Comparison of ENCODE assay signal across 8 mouse cellular contexts in the genomic region with DNA sequence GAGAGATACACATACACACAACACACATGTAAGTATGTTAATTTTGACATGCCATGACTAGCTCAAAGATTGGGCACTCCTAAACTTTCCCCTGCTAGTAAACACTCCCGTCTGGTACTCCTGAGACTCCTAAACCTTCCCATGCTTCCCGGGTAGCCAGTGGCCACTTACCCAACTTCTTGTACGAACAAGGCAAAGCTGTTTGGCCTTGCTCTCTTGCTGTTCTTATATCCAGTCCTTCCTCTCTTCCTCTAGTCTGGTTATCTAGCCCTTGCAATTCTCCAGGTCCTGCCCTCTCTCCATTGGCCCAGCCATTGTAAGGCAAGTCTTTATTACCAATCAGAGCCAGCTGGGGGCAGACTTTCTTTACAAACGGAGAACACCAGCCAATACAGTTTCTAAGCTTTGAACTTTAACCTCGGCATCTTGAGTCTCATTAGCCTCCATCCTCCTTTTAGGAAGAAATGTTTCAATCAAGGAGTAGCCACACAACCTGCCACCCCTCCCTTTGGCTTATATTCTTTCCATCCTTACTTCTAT. TPM values are rescaled to one million over a fixed set of nuclear protein-coding genes. Genes with fewer than 3 reads are reported as not detected.
DNase-seq lines count a peak whose midpoint lies in the region; ATAC-seq and TF ChIP-seq lines count a peak whose summit lies in the region.

A gene (minus strand): TSS at position 335 of the 540 bp plus-strand sequence.

- TF ChIP-seq CTCF in CH12.LX (conservative IDR thresholded peaks at IDR 0.05 in 1 of 2, IDR thresholded peaks at IDR 0.05 in 1 of 2; ENCODE audit: low read depth in 2 of 2, low read length in 2 of 2), result peak in 1 of 2 experiments; percentile 64; a peak in 2 of 4 replicates

- H3K36me3 ChIP-seq in CH12.LX (replicated peaks in 1 of 2; ENCODE audit: control insufficient read depth in 1 of 2, insufficient read depth in 1 of 2, low read length in 1 of 2), result no peaks in the 10 kb centered on the region
- H3K36me3 ChIP-seq in forebrain, embryonic 11.5 days (ENCODE audit: control insufficient read depth, insufficient read depth, low read length), result no peaks in the 10 kb centered on the region

- in situ Hi-C loops in CH12.LX (cut with MboI; ENCODE audit: low pct_ligation_motif_present, low pct_unique_long_range_greater_than_20kb, low sequenced_read_pairs), result loop anchor here (10.0 kb wide), 1 partner anchor 415 kb away; no protein-coding TSS in a partner anchor

- H3K4me2 ChIP-seq in CH12.LX (ENCODE audit: insufficient read depth, low read depth, poor library complexity, severe bottlenecking), result peak within 1 kb of the TSS; percentile 47
- H3K4me2 ChIP-seq in forebrain, embryonic 11.5 days (ENCODE audit: low read depth, low read length, severe bottlenecking), result no peak within 1 kb of the TSS

- peaks cover 19% of the 10 kb centered on the region for H3K79me2 ChIP-seq in CH12.LX (replicated peaks; ENCODE audit: control insufficient read depth, extremely low read depth, insufficient read depth, poor library complexity, severe bottlenecking)

- no peak within 1 kb of the TSS for H3K27ac ChIP-seq in CH12.LX (ENCODE audit: insufficient read depth, low read depth)
- no peak within 1 kb of the TSS for H3K27ac ChIP-seq in forebrain, embryonic 11.5 days (ENCODE audit: low read depth, low read length)

- peak; percentile 90 for DNase-seq in CH12.LX (ENCODE audit: extremely low read depth)
- no peak for DNase-seq in adrenal gland, adult 8-10 months
- no peak for DNase-seq in forebrain, embryonic 11.5 days (ENCODE audit: low spot score)
- DNase-seq in heart, postnatal 4 days, result peak; percentile 33
- peak in 1 of 2 experiments; percentile 13 for DNase-seq in layer of hippocampus, adult 8-10 months (ENCODE audit: low spot score in 2 of 2)
- peak; percentile 46 for DNase-seq in lung, postnatal 10 days
- DNase-seq in right cerebral cortex, adult 2 months (ENCODE audit: low spot score in 2 of 2), result peak; percentile 44 to 48
- no peak for DNase-seq in ovary, postnatal 10 days (ENCODE audit: low spot score)

- dilution Hi-C loops in CH12.LX (cut with MboI; ENCODE audit: extremely low pct_ligation_motif_present, extremely low pct_unique_long_range_greater_than_20kb, low sequenced_read_pairs), result no loop called here

- no peaks in the 10 kb centered on the region for H3K9me3 ChIP-seq in CH12.LX (replicated peaks; ENCODE audit: low read length)
- H3K9me3 ChIP-seq in forebrain, embryonic 11.5 days (ENCODE audit: control insufficient read depth, low read length), result no peaks in the 10 kb centered on the region

- H3K4me3 ChIP-seq in CH12.LX (replicated peaks in 1 of 3; ENCODE audit: low read depth in 2 of 3, low read length in 2 of 3, poor library complexity in 1 of 3), result peak within 1 kb of the TSS; percentile 52 to 81 (median 54)
- no peak within 1 kb of the TSS for H3K4me3 ChIP-seq in forebrain, embryonic 11.5 days (ENCODE audit: low read depth, low read length)

- no peak for ATAC-seq in forebrain, embryonic 11.5 days (replicated peaks; ENCODE audit: low FRiP score)

- TF ChIP-seq EP300 in CH12.LX (IDR thresholded peaks at IDR 0.05; ENCODE audit: low read length), result no peak

- 59% methylated on average over 5 of the region's 5 CpGs for WGBS in forebrain, embryonic 11.5 days

- no peaks in the 10 kb centered on the region for H3K27me3 ChIP-seq in CH12.LX (replicated peaks)
- H3K27me3 ChIP-seq in forebrain, embryonic 11.5 days (ENCODE audit: control insufficient read depth, insufficient read depth, low read length), result no peaks in the 10 kb centered on the region

- H3K9ac ChIP-seq in CH12.LX (ENCODE audit: insufficient read depth, low read depth), result peak within 1 kb of the TSS; percentile 43
- H3K9ac ChIP-seq in forebrain, embryonic 11.5 days (ENCODE audit: low read length), result no peak within 1 kb of the TSS

- peak; percentile 34 for TF ChIP-seq RAD21 in CH12.LX (IDR thresholded peaks at IDR 0.05; ENCODE audit: low read depth, low read length)

- TF ChIP-seq POLR2A in CH12.LX (IDR thresholded peaks at IDR 0.05; ENCODE audit: low read depth, low read length), result peak; percentile 52

- H3K4me1 ChIP-seq in CH12.LX (ENCODE audit: control insufficient read depth in 1 of 2, insufficient read depth in 2 of 2), result peaks cover 4 to 25% of the 10 kb centered on the region in 2 experiments; a peak in 2 of 4 replicates
- peaks cover 3% of the 10 kb centered on the region; the same call in 1 of the 2 replicates for H3K4me1 ChIP-seq in forebrain, embryonic 11.5 days (replicated peaks; ENCODE audit: control insufficient read depth, insufficient read depth, low read length)

TF ChIP-seq in CH12.LX, 34 proteins besides CTCF, POLR2A, EP300 and RAD21:
- TF ChIP-seq TBP (conservative IDR thresholded peaks at IDR 0.05; ENCODE audit: low read depth, low read length), result 0 out of 2 replicates have a peak, but pooled peaks have one; percentile 22
- TF ChIP-seq MYC (IDR thresholded peaks at IDR 0.05; ENCODE audit: low read depth, low read length), result 0 out of 2 replicates have a peak, but pooled peaks have one; percentile 17
- peak; percentile 5; the same call in 1 of the 2 replicates for TF ChIP-seq NELFE (IDR thresholded peaks at IDR 0.05; ENCODE audit: low read depth, low read length)
- 0 out of 2 replicates have a peak, but pooled peaks have one; percentile 17 for TF ChIP-seq HCFC1 (IDR thresholded peaks at IDR 0.05; ENCODE audit: low read depth, low read length)
- TF ChIP-seq ELF1 (IDR thresholded peaks at IDR 0.05; ENCODE audit: low read depth, low read length), result 0 out of 2 replicates have a peak, but pooled peaks have one; percentile 1
- no peak for TF ChIP-seq USF2 (conservative IDR thresholded peaks at IDR 0.05; ENCODE audit: low read depth, low read length)

RNA-seq across cellular contexts. Expression of the gene that starts here (rescaled TPM):
- total RNA-seq in CH12.LX (2012; rRNA removed) (21.0 and 25.4 TPM in 2 replicates), CH12.LX (2014; rRNA removed) (43.8 and 49.5 TPM in 2 replicates)
- 33.7 and 37.3 TPM in 2 replicates for polyA plus RNA-seq in CH12.LX (2012; ENCODE audit: insufficient read length, low read depth)
- 10 to 100 TPM; 36.4 to 48.5 (median 41.0) TPM for total RNA-seq in adrenal gland, adult 8-10 months (2022)
- 46.9 and 47.8 TPM in 2 replicates for polyA plus RNA-seq in forebrain, embryonic 11.5 days (2014; fragmentation: Nextera tagmentation; extraction: Ambion mirVana)
- total RNA-seq in heart, postnatal 4 days (2021), result 10 to 100 TPM; 41.7 to 42.6 TPM
- 10 to 100 TPM; 49.5 to 62.5 (median 54.1) TPM for total RNA-seq in layer of hippocampus, adult 8-10 months (2022)

Comparison
In these comparisons a context has a peak if more than half of its experiments do, and no peak if none do; other contexts are left out.
1. DNase-seq: peak in CH12.LX (single experiment), heart, postnatal 4 days (single experiment), lung, postnatal 10 days (single experiment) and right cerebral cortex, adult 2 months (2 of 2); none in adrenal gland, adult 8-10 months (single experiment), forebrain, embryonic 11.5 days (single experiment) and ovary, postnatal 10 days (single experiment).